Mouse (Mus musculus): ENCODE results near the gene Mindy4.
A peak's percentile ranks its signal among the peaks of the same experiment; 100 is the strongest.

Gene Mindy4

DNA sequence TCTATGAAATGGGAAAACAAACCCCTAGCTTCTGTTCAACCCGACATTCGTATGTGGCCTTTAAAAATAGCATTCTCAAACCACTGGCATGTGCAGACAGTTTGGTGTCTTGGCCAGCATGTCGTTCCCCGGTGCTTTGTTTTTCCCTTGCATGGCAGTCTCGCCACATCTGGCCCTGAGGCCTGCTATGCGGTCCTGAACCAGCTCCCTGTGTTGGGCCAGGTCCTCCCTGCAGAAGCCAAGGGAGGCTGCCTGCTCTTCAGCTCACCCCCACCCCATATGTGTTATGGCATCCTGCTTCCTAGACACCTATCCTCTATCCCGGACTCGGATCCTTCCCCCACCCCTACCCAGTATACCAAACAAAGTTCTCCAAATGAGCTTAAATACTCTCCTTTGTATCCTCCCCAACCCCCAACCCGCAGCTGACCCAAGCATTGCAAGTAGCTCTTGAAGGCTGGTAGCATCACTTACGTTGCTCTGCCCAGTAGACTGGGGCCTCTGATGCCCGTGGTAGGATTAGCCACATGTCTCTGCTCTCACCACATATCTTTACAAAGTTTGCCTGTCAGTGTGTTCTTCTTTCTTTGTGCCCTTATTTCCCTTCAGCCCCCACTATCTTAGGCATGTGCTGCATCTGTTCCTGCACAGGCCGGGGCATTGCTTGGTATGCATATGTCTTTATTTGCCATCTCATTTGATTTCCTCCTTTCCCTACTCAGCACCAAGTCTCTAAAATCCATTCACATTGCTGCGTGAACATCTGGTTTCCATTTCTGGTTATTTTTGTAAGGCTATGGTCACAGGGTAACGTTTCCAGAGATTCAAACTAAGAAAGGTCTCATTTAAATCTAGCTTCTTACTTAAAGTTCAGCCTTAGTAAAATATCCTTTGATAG is 55.5 kb downstream of the Mindy4 start:
- no peak for DNase-seq

DNA sequence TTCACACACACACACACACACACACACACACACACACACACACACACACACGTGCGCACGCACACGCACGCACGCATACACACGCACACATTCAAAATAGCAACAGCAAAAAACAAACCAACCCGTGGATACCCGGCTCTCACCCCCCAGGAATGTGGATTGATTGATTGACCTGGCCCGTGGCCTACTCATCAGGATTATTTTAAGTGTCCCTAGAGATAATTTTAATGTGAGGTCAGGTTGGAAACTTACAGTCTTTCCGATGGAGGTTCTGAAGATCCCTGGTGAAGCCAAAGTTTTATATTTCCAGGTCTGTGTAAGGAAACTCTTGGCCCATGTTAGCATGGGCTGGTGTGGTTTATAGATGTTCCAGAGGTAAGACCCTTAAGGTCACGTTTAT is 59.0 kb downstream of the Mindy4 start:
- DNase-seq = no peak

DNA sequence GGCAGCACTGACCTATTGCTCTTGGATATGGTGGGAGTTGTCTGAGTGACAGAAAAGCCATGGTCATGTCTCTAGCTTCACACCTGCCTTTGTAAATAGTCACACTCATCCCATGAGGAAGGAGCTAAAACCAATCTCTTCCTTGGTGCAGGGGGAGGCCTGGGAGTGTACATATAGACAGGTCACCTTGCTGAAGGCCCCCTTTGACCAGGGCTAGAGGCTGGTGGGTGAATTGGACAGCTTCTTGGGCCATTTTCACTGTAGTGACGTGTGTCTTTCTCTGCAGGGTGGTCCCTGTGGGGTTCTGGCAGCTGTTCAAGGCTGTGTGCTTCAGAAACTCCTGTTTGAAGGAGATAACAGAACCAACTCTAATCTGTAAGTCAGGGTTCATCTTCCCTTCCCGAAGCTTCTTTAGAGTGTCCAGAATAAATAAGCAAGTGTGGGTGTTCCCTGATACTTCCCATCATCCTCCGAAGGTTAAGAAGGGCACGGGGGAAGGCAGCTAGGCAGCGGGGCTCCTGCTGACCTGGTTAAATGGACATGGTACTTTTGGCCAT is 60.4 kb downstream of the Mindy4 start:
- DNase-seq = no peak

DNA sequence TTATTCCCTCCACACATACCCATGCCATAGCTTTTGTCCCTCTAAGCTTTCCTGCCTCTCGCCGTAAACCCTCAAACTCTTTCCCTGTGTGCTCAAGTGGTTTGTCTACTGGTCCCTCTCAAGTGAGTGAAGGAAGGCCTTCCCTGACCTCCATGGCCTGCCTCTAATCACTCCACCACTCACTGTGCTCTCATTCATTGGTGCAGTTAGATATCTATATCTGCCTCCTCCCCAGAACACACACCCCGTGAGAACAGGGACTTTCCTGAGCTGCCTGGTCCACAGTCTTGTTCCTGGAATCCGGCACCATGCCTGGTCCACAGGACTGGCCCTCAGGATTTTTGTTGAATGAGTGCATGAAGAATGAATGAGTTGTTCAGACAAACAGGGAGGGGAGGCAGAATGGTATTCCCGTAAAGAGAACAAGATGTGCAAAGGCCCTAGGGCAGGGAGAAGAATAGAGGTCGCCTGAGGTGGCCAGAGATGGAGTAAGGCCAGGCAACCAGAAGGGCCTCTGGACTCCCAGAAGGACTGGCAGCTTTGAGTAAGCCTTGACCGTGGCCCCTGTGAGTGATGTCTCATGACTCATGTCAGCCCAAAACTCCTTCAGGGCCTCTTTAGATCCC is 61.7 kb downstream of the Mindy4 start:
- DNase-seq = no peak

DNA sequence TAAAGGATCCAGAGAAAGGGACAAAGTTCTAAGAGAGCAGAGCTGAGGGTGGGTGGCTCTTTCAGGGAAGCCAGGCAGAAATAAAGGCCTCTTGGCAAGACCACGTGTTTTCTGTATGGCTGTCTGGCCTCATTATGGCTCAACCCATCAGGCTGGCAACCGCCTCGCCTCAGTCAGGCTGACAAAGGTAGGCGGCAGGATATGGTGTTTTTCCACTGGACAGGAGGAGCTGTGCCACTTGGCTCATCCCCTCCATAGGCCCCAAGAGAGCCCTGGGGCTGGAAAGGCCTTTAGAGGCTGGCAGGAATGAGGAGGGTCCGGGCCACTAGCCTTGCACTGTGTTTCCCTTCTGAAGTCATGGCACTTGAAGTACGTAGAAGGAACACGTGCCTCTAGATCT is 69.8 kb downstream of the Mindy4 start:
- no peak for DNase-seq

DNA sequence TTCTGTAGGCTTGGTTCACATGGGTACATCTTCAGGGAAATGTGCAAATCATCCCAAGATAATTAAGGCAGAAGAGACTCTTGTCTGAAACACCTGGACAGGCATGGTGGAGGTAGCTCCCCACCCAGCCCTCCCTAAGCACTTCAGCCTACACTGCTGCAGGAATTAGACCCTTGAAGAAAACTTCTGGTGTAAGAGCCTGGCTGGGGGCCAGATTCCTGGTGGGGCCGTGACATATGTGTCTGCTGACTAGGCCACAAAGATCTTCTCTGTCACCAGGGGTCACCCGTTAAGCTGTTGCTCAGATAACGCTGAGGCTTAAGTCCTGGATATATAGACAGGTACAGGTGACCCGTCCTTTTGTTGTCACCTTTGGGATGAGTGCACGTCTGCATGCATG is 70.3 kb downstream of the Mindy4 start:
- peak; percentile 64 for DNase-seq

DNA sequence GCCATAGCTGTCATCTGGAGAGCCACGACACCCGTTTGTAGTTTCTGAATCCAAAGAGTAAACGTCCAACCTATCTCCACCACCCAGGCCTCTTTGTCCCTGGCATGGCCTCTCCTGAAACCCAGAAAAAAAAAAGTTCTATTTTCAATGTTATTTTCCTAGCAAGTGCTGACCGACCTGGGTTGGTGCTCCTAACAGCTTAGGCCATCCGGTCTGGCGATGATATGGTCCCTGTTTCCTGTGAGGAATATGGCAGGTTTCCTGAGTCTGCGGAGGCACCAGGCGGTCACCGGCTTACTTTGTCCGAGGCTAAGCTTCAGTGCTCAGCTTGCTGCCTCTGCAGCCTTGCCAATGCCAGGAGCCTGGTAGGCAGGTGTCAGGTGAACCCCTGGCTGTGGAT is 71.8 kb downstream of the Mindy4 start:
- no peak for DNase-seq

DNA sequence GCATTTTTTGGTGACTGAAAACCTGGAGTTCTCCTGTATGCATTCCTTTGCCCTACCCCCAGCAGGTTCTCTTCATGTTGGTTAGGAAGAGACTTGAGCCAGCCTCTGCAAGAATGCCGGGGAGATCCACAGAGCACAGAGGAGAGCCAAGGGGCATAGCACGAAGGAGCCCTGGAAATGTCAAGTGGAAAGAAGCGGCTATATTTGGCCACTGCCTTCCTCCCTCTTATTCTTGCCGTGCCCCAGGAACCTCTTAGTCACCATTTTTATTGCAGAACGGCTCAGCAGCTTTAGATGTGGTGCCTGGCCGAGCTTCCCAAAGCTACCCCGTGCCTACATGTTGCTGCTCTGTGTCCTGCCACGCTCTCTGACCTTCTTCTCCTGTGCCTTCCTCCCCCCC is 72.6 kb downstream of the Mindy4 start:
- DNase-seq = no peak

DNA sequence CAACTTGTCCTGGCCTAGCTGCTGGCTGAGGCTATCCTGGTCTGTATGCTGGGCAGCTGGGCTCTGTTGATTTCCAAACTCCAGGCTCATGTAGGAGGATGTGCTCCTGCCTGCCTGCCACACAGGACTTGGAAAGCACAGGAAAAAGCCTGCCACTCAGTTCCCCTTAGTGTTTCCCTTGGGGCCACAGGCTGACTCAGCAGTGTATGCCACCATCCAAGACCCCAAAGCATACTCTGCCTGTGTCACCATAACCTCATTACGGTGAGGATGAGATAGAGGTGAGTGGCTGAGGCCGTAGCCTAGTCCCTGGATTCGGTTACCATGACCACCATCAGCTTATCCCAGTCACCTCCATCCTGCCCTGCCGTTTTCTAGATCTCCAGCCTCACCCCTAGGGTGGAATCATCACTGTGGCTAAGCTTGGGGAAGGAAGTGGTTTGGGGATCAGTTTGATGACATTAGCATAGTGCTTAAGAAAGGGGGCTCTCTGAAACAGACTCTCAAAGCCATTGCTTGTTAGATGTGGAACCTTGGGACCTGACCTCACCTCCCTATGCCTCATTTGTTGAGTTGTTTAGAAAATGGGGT is 73.6 kb downstream of the Mindy4 start:
- no peak for DNase-seq

DNA sequence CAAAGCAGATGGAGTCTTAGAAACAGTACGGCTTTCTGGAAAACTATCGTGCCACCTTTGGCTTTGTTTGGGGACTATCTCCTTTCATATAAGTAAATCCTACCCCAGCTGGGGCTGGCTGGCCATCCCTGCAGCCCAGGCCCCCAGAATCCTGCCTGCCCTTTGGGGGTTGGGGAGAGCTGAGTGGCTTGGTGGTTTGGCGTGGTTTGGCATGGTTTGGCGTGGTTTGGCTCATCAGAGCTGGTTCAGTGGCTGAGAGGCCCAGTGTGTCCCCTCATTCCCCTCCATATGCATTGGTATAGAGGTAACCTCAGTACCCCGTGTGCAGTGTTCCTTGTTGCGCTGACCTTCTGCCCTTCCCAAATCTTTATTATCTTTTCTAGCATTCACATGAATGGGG is 74.9 kb downstream of the Mindy4 start:
- DNase-seq = no peak

DNA sequence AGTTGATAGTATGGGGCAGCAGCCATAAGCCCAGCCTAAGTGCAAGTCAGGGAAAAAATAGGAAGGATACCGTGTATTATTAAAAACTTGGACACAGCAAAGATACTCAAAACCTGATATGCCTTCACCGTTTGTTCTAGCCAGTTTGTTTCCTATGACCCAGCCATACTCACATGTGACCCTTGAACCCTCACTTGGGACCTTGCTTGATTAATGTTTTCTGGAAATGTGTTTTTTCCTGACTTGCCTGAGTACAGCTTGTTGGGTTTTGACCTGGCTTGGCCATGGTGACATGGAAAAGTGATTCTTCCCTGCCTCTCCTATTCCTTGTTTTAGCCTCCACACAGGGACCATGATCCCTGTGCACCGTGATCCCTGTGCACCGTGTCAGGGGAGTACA is 75.3 kb downstream of the Mindy4 start:
- DNase-seq = no peak

DNA sequence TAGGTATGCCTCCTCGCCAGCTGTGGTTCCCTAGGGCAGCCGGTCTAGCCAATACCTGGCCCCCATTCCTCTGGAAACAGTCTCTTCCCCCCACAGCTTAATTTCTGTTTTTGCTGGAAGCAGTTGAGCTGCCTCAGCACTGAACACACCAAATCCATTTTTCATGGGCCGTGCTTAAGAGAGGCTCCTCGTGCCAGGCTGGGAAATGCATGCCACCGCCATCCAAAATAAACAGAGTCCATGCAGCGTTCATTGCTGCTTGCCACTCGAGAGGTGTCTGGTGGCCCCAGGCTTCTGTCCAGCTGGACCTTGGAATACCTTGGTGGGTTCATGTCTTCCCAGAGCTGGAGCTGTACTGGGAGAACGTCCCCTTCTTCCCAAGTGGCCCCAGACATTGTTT is 77.8 kb downstream of the Mindy4 start:
- DNase-seq = no peak

DNA sequence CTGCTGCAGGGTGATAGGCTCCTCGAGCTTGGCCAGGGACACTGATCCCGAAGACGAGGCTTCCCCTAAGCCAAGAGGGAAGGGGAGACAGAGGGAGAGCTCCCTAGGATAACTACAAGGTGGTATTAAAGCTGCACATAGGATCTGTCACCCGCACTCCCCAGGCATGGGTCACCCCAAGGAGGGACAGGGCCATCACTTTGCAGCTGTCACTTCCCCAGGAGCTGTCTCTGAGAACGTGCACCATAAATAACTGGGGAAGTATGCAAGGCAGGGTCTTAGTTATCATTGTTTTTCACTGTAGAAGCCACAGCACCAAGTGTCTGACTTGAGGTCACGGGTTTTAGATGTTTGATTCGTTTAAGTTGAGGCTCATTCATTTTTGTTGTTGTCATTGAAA is 78.5 kb downstream of the Mindy4 start:
- DNase-seq = no peak

DNA sequence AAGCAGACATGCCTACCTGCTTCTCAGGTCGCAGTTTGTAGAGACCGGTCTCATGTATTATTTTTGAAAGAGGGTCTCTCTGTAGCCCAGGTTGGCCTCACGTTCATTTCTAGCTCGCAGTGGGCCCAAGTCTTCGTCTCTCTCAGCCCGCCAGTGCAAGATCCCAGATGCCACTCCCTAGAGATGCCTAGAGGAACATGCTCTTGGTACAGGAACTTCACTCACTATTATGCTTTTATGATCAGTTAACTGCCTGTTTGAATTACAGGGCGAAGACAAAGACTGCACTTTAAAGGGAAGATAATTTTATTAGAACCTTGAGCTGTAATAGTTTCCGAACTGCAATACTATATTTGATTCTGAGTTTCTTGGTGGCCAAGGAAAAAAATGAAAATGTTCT is 79.2 kb downstream of the Mindy4 start:
- DNase-seq = no peak

DNA sequence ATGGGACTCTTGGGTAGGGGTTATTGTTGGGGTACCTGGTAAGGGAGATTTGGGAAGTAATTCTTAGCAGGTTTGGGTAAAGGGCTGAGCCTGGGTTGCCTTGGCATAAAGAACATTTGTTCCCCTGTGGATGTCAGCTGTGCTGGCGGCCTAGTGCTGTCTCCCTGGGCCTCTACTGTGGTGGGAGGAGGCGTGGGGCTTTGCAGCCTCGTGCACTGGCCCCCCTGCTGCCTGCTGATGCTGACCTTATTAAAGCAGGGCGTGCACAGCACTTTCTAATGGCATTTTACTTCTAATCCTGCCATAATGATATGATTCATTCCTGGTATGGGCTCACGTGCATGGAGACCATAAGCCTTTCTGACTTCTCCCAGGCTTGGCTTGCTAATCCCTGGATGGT is 82.0 kb downstream of the Mindy4 start:
- DNase-seq = no peak

DNA sequence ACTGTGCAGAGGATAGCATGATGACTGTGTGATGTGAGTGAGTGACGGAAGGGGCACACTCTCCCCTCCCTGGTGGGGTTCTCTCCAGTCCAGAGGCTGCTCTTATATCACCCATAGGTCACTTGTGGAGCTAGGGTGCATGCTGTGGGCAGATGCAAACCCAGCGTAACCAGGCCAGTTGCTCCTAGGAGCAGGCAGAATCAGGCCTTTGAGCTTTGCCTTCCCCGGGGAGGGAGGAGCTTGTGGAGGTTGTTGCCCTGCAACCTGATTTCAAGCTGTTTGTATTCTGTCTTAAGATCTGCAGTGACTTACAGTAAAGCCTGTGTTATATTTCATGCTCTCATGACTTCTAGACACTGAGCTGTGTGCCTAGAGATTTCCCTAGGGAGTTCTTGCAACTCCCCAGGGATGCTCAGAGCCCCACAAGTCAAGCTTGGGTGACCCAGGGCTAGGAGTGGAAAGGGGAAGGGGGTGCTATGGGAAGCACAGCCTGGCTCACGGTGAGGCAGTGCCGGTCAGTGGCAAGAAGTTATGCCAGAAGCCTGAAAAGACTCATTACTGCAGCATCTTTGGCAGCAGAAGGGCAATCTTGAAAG is 84.9 kb downstream of the Mindy4 start:
- no peak for DNase-seq

DNA sequence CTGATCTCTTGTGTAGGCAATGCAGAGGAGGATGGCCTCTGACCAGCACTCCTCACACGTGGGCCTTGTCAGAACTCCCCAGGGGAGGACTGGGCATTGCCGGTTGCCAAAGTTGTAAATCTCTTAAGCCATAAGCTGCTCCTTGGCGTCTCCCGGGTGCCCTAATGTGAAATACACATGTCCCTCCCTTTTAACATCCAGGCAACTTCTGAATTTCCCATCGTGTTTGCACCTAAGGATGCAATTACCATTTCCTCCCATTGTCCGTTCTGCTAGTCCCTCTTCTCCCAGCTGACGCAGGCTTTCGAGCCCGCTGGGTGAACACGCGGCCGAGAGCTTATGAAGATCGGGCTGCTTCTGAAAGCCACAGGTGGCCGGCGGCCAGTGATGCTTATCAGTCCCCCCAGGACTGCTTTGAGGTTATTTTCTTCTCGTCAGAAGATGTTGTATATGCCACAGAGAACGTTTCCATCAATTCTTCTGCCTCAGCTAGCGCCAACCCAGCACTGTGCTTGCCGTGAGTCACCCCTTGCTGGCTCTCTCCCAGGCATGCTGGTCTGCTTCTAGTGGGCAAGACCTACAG is 91.5 kb downstream of the Mindy4 start:
- peak; percentile 75 for DNase-seq

DNA sequence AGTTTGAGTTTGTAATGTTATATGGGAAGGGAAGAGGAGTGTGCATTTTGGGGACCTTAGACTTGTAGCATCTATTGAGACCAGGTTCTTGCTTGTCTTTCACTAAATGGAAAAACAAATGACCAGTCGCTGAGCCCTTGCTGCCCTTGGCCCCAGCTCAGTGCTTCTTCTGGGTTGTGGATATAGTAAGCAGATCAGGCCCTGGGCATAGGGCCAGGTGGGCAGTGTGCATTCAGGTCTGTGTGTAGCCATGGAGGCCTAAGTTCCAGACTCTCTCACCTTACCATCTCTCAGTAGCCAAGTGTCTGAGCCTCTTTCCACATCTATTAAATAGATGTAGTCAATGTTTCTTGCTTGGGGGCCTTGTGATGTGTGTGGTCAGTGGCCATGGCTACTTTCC is 92.1 kb downstream of the Mindy4 start:
- no peak for DNase-seq

DNA sequence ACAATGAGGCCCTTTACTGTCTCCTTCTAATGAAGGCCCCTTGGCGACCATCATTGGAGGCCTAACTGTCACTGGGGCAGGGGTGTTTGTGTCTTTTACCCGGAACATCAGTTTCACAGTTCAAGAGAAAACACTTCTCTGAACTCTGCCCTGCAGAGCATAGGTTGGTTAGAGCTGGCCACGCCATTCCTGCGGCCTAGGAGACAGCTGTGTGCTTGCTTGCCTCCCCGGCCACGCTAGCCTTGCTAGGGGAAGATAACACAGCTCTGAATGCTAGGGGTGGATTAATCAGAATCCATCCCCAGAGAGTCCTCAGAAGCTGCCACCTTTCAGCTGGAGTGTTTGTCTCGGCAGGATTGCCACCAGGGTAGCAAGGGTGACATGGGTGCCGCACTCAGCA is 96.3 kb downstream of the Mindy4 start:
- DNase-seq = no peak

DNA sequence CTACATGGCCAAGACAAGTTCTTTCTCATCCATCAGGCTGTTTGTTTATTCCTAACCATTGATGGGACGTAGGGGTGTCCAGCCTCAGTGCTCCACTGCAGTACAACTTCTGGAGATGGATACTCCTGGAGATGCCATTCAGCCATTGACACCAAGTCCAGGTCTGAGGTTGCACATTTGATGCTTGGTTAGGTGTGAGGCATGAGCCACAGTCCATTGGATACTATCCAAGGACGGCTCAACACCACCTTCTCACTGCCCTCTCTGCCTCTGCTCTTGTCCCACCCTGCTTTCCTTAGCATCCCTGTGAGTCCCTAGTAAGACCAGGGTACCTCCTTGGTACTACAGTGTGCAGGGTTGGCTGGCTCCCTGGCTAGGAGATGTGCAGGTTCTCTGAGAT is 96.7 kb downstream of the Mindy4 start:
- no peak for DNase-seq

DNA sequence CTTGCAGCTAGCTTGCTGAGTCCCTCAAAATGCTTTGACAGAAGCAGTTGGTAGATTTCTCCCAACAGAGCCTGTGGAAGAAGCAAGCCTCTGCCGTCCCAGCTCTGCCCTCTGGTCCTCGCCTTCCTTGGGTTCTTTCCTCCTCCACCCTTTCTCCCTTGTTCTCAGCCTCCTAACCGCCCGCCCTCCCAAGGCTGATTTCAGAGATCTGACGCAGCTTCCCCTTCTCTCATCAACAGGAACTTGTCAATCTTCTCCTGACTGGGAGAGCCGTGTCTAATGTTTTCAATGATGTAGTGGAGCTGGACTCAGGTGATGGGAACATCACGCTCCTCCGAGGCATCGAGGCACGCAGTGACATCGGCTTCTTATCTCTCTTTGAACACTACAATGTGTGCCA is 97.5 kb downstream of the Mindy4 start:
- DNase-seq = peak; percentile 64

DNA sequence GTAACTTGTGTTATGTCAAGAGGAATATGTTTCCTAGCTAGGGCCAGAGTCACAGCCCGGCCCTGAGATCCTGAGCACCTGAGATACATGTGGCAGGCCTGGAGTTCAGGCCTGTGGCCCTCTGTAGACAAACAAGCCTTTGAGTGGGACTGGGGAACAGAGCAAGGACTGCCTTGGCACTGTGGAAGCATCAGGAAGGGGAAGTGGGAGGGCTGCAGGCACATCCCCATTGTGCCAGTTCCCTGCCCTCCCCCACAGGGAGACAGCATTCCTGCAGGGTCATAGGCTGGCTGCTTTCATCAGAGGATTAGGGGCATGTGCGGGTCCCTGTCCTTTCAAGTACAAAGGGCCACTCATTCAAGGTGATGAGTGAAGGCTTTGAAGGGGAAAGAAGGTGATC is 107.0 kb downstream of the Mindy4 start:
- DNase-seq = peak; percentile 81

DNA sequence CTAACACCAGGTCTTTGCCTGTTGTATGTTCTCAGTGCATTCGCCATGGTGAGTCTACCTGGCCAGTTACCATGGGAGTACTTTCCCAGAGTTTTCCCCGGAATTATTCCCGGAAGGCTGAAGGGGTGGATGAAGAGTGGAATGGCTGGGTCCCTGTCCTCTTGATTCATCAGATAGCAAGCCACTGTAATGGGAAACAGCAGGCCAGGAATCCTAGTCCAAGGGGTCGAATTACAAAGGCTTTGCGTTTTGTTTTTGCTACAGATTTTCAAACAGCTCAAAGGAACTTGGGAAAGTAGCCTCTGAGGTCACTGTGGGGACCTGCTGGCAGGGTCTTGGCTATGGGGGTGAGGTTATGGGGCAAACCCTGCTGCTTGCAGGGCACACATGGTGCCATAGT is 108.8 kb downstream of the Mindy4 start:
- no peak for DNase-seq

All from lung, postnatal 36 days (tissue).